Mouse (Mus musculus) midbrain, embryonic 10.5 days (tissue): ENCODE measurements at regions not wholly inside any gene's neighbourhood (a gene's known extent, or its start where the extent isn't known, plus 50 kb on each side); places are given as distances from the start of the nearest gene placed in this dataset.
A peak's percentile ranks its signal among the peaks of the same experiment; 100 is the strongest.

Experiments
- DNase-seq: peaks from one replicate; pipeline ENCODE4 v3.0.0-alpha.2; 2017; ENCODE audit warnings: low spot score
- H3K27ac ChIP-seq: fragments of 300-500 bp; sonication (generic); replicated peaks from 2 replicates; pipeline ENCODE4 v1.5.1; 2016; ENCODE audit warnings: mild to moderate bottlenecking
- H3K27me3 ChIP-seq: fragments of 300-500 bp; sonication (generic); 2 replicates; pipeline ENCODE4 v1.6.1; 2016; ENCODE audit warnings: low read depth, mild to moderate bottlenecking; ENCODE audit not compliant: poor library complexity, severe bottlenecking
- H3K36me3 ChIP-seq: fragments of 300-500 bp; sonication (generic); 2 replicates; pipeline ENCODE4 v1.6.1; 2016; ENCODE audit warnings: mild to moderate bottlenecking, moderate library complexity
- H3K4me1 ChIP-seq: fragments of 300-500 bp; sonication (generic); 2 replicates; pipeline ENCODE4 v1.6.1; 2016
- H3K4me3 ChIP-seq: fragments of 300-500 bp; sonication (generic); 2 replicates; pipeline ENCODE4 v1.5.1; 2016; ENCODE audit warnings: mild to moderate bottlenecking, moderate library complexity
- H3K9me3 ChIP-seq: fragments of 300-500 bp; sonication (generic); replicated peaks from 2 replicates; pipeline ENCODE4 v1.6.1; 2016; ENCODE audit warnings: mild to moderate bottlenecking
- WGBS: fragments of 180-500 bp; shearing (Covaris S2); methylation state at CpG from one replicate; pipeline ENCODE4 v1.1.7; 2016; 5-methylcytosine and 5-hydroxymethylcytosine counted together

GRCm38 (mm10) chr6:117465606-117466174 is 297.4 kb downstream of the Cxcl12 start:
- Histone ChIP-seq H3K36me3 (0 out of 2 replicates have a peak, but pooled peaks cover 2% of the 10 kb centered on the region), H3K9me3 (peaks cover 4% of the 10 kb centered on the region; the same call in 1 of the 2 replicates), H3K27me3 (peaks cover 47% of the 10 kb centered on the region), H3K27ac (no peak overlapping the region), H3K4me1 (peaks cover 27% of the 10 kb centered on the region), H3K4me3 (no peak overlapping the region)
- DNase-seq, result peak; percentile 51
- 27% methylated on average over 5 of the region's 5 CpGs for WGBS

GRCm38 (mm10) chr6:117479376-117479775 is 311.0 kb downstream of the Cxcl12 start:
- Histone ChIP-seq H3K4me3 (no peak overlapping the region), H3K9me3 (no peaks in the 10 kb centered on the region), H3K27me3 (no peaks in the 10 kb centered on the region), H3K27ac (no peak overlapping the region), H3K4me1 (no peaks in the 10 kb centered on the region), H3K36me3 (no peaks in the 10 kb centered on the region)
- WGBS, result 70% methylated on average over 2 of the region's 2 CpGs
- no peak for DNase-seq

- WGBS, result 96% methylated on average over 2 of the region's 2 CpGs
- H3K27me3 ChIP-seq, result no peaks in the 10 kb centered on the region
- no peak overlapping the region for H3K4me3 ChIP-seq
- no peak for DNase-seq
- H3K9me3 ChIP-seq, result no peaks in the 10 kb centered on the region
- H3K27ac ChIP-seq, result no peak overlapping the region
- no peaks in the 10 kb centered on the region for H3K36me3 ChIP-seq
- no peaks in the 10 kb centered on the region for H3K4me1 ChIP-seq
Measured at GRCm38 (mm10) chr6:117480396-117480795, 312.1 kb downstream of the Cxcl12 start.

- WGBS, result 93% methylated on average over 4 of the region's 4 CpGs
- 0 out of 2 replicates have a peak, but pooled peaks cover 3% of the 10 kb centered on the region for H3K4me1 ChIP-seq
- no peaks in the 10 kb centered on the region for H3K9me3 ChIP-seq
- no peak overlapping the region for H3K4me3 ChIP-seq
- H3K36me3 ChIP-seq, result no peaks in the 10 kb centered on the region
- no peaks in the 10 kb centered on the region for H3K27me3 ChIP-seq
- no peak overlapping the region for H3K27ac ChIP-seq
- DNase-seq, result no peak
Measured at GRCm38 (mm10) chr6:117489161-117489560, 320.8 kb downstream of the Cxcl12 start.

- H3K9me3 ChIP-seq, result no peaks in the 10 kb centered on the region
- no peaks in the 10 kb centered on the region for H3K27me3 ChIP-seq
- no peak overlapping the region for H3K27ac ChIP-seq
- H3K4me1 ChIP-seq, result 0 out of 2 replicates have a peak, but pooled peaks cover 3% of the 10 kb centered on the region
- H3K36me3 ChIP-seq, result no peaks in the 10 kb centered on the region
- WGBS, result 93% methylated on average over 3 of the region's 3 CpGs
- no peak overlapping the region for H3K4me3 ChIP-seq
- no peak for DNase-seq
Measured at GRCm38 (mm10) chr6:117489761-117490396, 321.5 kb downstream of the Cxcl12 start.

GRCm38 (mm10) chr6:117494971-117495370 is 326.6 kb downstream of the Cxcl12 start:
- WGBS, result 97% methylated on average over 1 of the region's 1 CpGs
- no peaks in the 10 kb centered on the region for H3K27me3 ChIP-seq
- no peaks in the 10 kb centered on the region for H3K9me3 ChIP-seq
- no peaks in the 10 kb centered on the region for H3K36me3 ChIP-seq
- 0 out of 2 replicates have a peak, but pooled peaks cover 3% of the 10 kb centered on the region for H3K4me1 ChIP-seq
- DNase-seq, result no peak
- H3K27ac ChIP-seq, result no peak overlapping the region
- H3K4me3 ChIP-seq, result no peak overlapping the region

GRCm38 (mm10) chr6:117497337-117497736 is 329.0 kb downstream of the Cxcl12 start:
- no peaks in the 10 kb centered on the region for H3K4me1 ChIP-seq
- no peaks in the 10 kb centered on the region for H3K36me3 ChIP-seq
- no peaks in the 10 kb centered on the region for H3K27me3 ChIP-seq
- H3K9me3 ChIP-seq, result no peaks in the 10 kb centered on the region
- no peak overlapping the region for H3K27ac ChIP-seq
- DNase-seq, result no peak
- no peak overlapping the region for H3K4me3 ChIP-seq
- 85% methylated on average over 5 of the region's 5 CpGs for WGBS

GRCm38 (mm10) chr6:117497904-117498303 is 329.6 kb downstream of the Cxcl12 start:
- no peak for DNase-seq
- no peaks in the 10 kb centered on the region for H3K4me1 ChIP-seq
- 90% methylated on average over 5 of the region's 5 CpGs for WGBS
- no peaks in the 10 kb centered on the region for H3K9me3 ChIP-seq
- no peaks in the 10 kb centered on the region for H3K36me3 ChIP-seq
- no peak overlapping the region for H3K27ac ChIP-seq
- H3K27me3 ChIP-seq, result no peaks in the 10 kb centered on the region
- H3K4me3 ChIP-seq, result no peak overlapping the region

GRCm38 (mm10) chr6:117502346-117502745 is 334.0 kb downstream of the Cxcl12 start:
- no peak overlapping the region for H3K4me3 ChIP-seq
- H3K9me3 ChIP-seq, result no peaks in the 10 kb centered on the region
- DNase-seq, result no peak
- no peaks in the 10 kb centered on the region for H3K4me1 ChIP-seq
- no peak overlapping the region for H3K27ac ChIP-seq
- no peaks in the 10 kb centered on the region for H3K36me3 ChIP-seq
- no peaks in the 10 kb centered on the region for H3K27me3 ChIP-seq
- 77% methylated on average over 5 of the region's 5 CpGs for WGBS

- H3K27me3 ChIP-seq, result no peaks in the 10 kb centered on the region
- no peak overlapping the region for H3K4me3 ChIP-seq
- no peaks in the 10 kb centered on the region for H3K36me3 ChIP-seq
- no peaks in the 10 kb centered on the region for H3K4me1 ChIP-seq
- 87% methylated on average over 10 of the region's 10 CpGs for WGBS
- no peaks in the 10 kb centered on the region for H3K9me3 ChIP-seq
- DNase-seq, result no peak
- no peak overlapping the region for H3K27ac ChIP-seq
Measured at GRCm38 (mm10) chr6:117504771-117505170, 336.2 kb upstream of the Zfp637 start.

- Histone ChIP-seq H3K4me3 (no peak overlapping the region), H3K9me3 (no peaks in the 10 kb centered on the region), H3K36me3 (no peaks in the 10 kb centered on the region), H3K4me1 (no peaks in the 10 kb centered on the region), H3K27ac (no peak overlapping the region), H3K27me3 (no peaks in the 10 kb centered on the region)
- WGBS, result 69% methylated on average over 3 of the region's 3 CpGs
- no peak for DNase-seq
Measured at GRCm38 (mm10) chr6:117505431-117505830, 335.5 kb upstream of the Zfp637 start.

- Histone ChIP-seq H3K4me3 (no peak overlapping the region), H3K36me3 (no peaks in the 10 kb centered on the region), H3K27me3 (no peaks in the 10 kb centered on the region), H3K27ac (no peak overlapping the region), H3K9me3 (no peaks in the 10 kb centered on the region), H3K4me1 (no peaks in the 10 kb centered on the region)
- WGBS, result 87% methylated on average over 7 of the region's 7 CpGs
- DNase-seq, result no peak
Measured at GRCm38 (mm10) chr6:117506619-117507018, 334.4 kb upstream of the Zfp637 start.

GRCm38 (mm10) chr6:117508860-117509259 is 332.1 kb upstream of the Zfp637 start:
- Histone ChIP-seq H3K4me3 (no peak overlapping the region), H3K9me3 (no peaks in the 10 kb centered on the region)
- WGBS, result 89% methylated on average over 6 of the region's 6 CpGs

More at GRCm38 (mm10) chr6:117508860-117509259, 332.1 kb upstream of the Zfp637 start:
- Histone ChIP-seq H3K27ac (no peak overlapping the region), H3K27me3 (no peaks in the 10 kb centered on the region), H3K36me3 (no peaks in the 10 kb centered on the region), H3K4me1 (no peaks in the 10 kb centered on the region)
- no peak for DNase-seq
